Mouse (Mus musculus): ENCODE data around the gene Ndufs8.

GRCm38 (mm10) chr19:3947813-3948212 is 35.2 kb upstream of the Ndufs8 start:
- no peak for TF ChIP-seq CTCF (IDR thresholded peaks at IDR 0.05)
- TF ChIP-seq EP300 (IDR thresholded peaks at IDR 0.05) = no peak
